Mouse (Mus musculus) heart, adult 11 months (tissue): ENCODE data around the gene Dnajc7.
"Not testable (repeated sequence)": the region's sequence is repeated elsewhere in the genome, so short reads cannot be mapped to it uniquely, and the experiment has no call there.

ENCODE experiments used
- DNase-seq: peaks from one replicate; pipeline ENCODE4 v3.0.0; 2022

Gene Dnajc7

GRCm38 (mm10) chr11:100619982-100620381 lies at the start of gene Dnajc7:
Gene Dnajc7, minus strand, starts transcription at chr11:100620168.
- no peak for DNase-seq

GRCm38 (mm10) chr11:100659806-100660205 lies 39.8 kb upstream of the Dnajc7 start:
- DNase-seq = no peak

DNA sequence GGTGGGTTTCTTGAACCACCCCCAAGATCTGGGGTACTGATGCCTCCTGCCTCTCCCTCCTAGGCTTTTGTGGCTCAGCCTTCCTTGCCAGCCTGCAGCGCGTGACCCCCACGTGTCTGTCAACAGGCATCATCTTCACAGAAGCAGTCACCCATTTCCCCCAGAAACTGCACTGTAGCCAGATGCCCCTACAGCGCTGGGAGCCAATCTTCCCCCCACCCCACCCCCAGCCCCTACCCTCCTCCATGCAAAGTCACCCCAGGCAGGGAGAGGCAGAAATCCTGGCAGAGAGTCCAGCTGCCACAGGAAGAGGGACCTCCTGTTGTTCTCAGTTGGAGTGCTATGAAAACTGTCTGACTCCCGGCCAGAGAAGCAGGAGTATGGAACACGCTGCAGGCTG lies 36.5 kb upstream of the Dnajc7 start:
- DNase-seq = no peak

- not testable (repeated sequence) for DNase-seq
Measured at GRCm38 (mm10) chr11:100655589-100655988, 35.6 kb upstream of the Dnajc7 start.

- DNase-seq = no peak
Measured at GRCm38 (mm10) chr11:100651748-100652147, 31.8 kb upstream of the Dnajc7 start.

DNA sequence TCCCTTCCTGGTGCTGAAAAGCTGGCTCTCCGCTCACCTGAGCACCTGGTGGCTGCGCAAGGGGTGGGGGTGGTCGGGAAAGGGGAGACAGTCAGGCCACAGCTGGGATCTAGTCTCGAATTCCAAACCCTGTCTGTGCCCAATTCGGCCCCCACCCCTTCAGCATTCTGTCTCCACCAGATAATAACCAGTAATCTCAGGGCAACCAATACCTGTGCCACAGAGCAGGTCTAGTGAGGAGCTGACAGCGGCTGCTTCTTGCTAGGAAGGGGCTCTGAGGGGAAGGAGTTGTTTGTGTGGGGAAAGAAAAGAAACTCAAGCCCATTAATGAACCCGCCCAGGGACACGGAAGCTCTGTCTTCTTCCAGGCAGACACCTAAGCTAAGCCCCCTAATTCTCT lies 31.2 kb upstream of the Dnajc7 start:
- no peak for DNase-seq

GRCm38 (mm10) chr11:100648405-100648804 lies 28.4 kb upstream of the Dnajc7 start:
- DNase-seq = no peak

GRCm38 (mm10) chr11:100646265-100646664 lies 26.3 kb upstream of the Dnajc7 start:
- no peak for DNase-seq

DNA sequence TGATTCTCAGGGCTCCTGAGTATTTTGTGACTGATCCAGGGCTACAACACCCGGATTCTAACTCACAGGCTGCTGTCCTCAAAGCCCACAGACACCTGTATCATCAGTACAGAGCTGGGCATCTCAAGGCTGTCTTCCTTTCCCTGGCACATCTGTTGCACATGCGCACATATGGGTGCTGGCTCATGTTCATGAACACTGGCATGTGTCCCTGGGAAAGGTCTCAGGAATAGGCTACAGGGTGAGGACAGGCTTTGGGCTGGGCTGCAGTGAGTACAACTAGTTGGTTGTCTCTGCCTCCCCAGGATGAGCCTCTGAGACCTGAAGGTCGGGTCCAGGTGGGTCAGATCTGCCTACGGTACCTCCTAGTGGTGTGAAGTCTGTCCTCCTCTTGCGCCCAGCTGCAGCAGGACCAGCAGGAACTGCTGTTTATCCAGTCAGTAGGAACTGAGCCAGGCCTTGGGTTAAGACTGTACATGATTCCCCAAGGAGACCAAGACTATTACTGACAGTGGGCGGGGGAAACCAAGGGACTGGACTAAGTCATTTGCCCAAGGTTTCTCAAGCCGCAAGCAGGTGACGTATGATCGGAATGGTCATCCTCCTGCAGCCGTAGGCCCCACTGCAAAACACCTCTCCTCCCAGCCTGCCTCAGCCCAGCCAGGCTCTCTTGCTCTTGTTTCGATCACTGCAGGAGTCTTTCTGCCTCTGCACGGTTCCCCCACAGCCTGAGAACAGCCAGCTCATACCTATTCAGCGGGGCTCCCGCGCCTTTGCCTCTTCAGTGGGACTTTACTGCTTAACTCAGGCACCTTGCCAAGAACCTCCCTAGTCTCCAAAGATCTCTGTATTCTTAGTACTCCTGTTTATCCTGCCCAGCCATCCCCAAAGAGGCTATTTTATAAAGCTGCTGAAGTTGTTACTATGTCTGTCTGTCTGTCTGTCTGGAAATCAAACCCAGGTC lies 23.9 kb upstream of the Dnajc7 start:
- DNase-seq = no peak

DNA sequence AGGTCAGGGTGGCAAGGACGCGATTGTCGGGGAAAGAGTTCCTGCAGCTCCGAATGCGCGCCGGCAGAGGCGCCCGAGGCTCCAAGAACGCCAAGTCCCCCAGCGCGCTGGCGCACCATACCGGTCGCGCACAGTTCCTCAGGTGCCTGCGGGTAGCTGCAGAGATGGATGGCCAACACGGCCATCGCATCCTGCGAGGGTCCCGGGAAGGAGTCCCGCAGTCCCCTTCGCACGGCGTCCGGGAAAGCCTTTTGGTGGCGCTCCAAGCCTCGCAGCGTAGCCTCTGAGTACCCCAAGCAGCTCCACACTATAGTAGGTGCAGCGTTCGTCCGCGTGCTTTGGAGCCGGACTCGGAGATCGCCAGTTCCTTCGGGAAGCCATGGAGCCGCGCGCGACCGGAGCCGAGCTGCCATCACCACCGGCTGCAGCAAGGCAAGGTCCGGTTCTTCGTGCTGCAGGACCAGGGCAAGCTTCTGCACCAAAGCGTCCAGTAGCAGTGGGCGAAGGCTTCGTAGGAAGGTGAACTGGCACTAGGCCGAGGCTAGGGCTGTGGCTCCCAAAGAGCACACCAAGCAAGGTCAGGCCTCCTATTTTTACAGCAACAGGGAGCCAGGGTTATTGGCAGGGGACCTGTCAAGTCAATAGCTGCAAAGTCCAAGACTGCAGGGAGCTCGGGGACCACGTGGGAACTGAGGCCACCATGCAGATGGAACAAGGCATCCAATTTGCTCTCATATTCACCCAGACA lies 20.4 kb upstream of the Dnajc7 start:
- no peak for DNase-seq

- DNase-seq = no peak
Measured at GRCm38 (mm10) chr11:100634530-100634929, 14.6 kb upstream of the Dnajc7 start.

DNA sequence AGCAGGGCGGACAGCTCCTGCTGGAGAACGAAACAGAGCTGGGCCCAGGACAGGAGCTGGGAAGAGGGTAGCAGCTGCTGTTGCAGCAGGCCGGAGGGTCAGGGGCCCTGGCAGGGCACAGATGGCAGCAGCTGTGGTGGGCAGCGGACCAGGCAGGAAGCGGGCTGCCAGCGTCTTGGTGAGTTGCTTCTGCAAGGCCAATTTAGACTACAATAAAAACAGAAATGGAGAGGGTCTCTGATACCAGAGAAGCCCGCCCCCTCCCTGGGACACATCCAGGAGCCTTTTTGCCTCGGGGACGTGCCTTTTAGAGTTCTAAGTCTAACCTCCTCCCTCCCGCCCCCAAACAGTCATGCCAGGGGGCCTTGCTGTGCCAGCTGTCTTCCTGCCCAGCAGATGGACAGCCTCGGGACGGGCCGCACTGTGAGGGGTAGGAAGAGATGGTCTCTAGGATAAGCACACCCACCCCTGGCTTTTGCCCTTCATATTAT lies 8.9 kb upstream of the Dnajc7 start:
- DNase-seq = no peak

GRCm38 (mm10) chr11:100628056-100628455 lies 8.1 kb upstream of the Dnajc7 start:
- DNase-seq = no peak

DNA sequence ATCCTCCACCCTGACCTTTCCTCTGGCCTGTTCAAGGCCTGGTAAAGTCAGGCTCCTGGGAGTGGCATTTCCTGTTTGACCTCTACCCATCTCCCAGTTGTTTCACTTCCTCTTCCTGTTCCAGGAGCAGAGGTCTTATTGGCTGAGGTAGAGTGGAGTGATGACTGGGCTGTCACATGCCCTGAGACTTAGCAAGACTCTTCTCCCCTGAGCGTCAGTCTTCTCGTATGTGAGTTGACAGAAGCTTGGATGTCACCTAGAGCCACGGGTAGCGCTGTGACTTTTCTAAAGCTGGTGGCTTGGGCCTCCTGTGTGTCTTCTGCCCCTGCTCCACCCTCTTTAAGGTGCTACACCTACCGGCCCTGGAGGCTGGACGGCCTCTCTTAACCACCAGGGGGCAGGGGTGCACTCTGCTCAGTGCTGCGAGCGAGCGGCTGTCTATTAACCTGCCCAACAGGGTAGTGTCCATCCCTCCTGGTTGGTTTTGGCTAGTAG lies 6.8 kb upstream of the Dnajc7 start:
- peak; percentile 97 for DNase-seq

DNA sequence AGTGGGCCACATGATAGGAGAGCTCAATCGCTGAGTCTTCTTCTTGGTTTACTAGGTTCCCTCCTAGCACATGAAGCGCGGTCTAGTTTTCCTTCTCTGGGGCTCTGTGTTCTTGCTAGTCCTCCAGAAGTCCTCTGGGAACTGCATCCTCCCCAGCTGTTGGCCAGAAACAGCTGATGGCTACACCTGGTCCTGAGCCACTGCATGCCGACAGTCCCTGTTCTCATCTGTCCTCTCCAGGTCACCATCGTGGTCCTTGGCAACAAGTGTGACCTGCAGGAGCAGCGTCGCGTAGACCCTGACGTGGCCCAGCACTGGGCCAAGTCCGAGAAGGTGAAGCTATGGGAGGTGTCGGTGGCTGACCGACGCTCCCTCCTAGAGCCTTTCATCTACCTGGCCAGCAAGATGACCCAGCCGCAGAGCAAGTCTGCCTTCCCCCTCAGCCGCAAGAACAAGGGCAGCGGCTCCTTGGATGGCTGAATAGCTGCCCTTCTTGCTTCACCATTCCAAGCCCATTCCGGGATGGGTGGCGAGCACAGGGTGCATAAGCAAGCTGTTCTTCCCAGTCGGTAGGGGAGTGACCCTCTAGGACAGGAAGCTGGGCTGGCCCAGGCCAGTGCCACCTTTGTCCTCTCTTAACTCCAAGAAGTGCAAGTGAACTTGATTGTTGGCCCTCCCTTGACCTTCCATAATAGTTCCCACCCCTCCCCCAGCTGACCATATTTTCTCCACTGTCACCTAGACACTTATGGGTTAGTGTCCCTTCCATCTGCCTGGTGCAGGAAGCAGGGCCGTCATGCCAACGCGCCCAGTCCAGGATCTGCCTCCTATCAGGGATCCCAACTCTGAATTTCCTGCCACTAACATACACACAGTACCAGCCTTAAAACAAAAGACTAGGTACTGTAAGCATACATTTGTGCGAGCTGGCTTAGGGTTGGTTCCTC lies 6.1 kb upstream of the Dnajc7 start:
- peak; percentile 92 for DNase-seq

GRCm38 (mm10) chr11:100623867-100624266 lies 3.9 kb upstream of the Dnajc7 start:
- peak; percentile 95 for DNase-seq

GRCm38 (mm10) chr11:100622714-100623113 lies 2.7 kb upstream of the Dnajc7 start:
- peak; percentile 99 for DNase-seq

GRCm38 (mm10) chr11:100619485-100619975 lies 438 bp downstream of the Dnajc7 start:
- peak; percentile 100 for DNase-seq

DNA sequence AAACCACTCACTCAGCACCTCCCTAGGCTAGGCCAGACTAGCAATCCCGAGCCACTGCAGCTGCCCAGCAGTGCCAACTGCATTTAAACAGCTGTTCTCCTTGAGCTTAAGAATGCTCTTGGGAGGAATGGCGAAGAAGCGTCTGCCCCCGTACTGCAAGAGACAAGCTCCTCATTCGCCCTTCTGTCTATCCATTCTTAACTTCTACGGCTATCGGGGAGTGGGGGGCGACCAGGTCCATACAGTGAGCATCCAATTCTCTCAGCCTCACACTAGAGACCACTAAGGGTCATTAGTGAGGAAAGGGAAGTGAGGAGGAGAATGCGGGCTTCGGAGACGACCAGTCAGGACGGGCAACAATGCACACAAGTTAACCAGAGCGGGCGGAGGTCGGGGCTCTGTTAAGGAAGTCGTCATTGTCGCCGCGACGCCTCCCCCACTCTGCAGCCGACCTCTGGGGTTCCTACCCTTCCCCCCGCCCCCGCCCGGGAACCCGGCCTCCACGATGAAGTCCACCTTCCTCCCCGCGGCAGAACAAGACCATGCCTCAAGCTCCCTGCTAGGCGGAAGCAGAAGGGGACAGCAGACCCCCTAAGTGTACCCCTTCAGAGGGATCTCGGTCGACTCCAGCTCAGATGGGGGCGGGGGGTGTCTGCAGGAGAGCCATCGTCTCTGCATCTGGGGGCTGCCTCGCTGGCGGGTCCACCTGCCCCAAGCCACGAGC lies 1.0 kb downstream of the Dnajc7 start, which contains the start of gene Nkiras2:
Nkiras2 (plus strand) TSS at position 484 of the 724 bp plus-strand sequence.
- no peak for DNase-seq

- no peak for DNase-seq
Measured at GRCm38 (mm10) chr11:100617480-100617879, 2.5 kb downstream of the Dnajc7 start.

DNA sequence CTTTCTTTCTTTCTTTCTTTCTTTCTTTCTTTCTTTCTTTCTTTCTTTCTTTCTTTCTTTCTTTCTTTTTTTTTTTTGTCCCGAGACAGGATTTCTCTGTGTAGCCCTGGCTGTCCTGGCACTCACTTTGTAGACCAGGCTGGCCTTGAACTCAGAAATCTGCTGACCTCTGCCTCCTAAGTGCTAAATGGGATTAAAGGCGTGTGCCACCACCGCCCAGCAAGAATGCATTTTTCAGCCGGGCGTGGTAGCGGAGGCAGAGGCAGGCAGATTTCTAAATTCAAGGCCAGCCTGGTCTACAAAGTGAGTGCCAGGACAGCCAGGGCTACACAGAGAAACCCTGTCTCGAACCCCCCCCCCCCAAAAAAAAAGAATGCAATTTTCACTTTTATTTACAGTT lies 3.1 kb downstream of the Dnajc7 start:
- DNase-seq = not testable (repeated sequence)
